Mouse (Mus musculus) liver, embryonic 15.5 days (tissue): Measurements from ENCODE around the gene Nrip2. TPM values are rescaled to one million over a fixed set of nuclear protein-coding genes. Genes with fewer than 3 reads are reported as not detected.

Source experiments
- ATAC-seq: fragments of 200-750 bp; cut with Nextera tagmentation; 2 replicates; pipeline ENCODE4 v1.8.0; 2017; ENCODE audit warnings: moderate number of reproducible peaks, mild to moderate bottlenecking, moderate library complexity; ENCODE audit not compliant: insufficient read depth
- H3K27ac ChIP-seq: fragments of 300-500 bp; sonication (generic); replicated peaks from 2 replicates; pipeline ENCODE4 v1.5.1; 2015; ENCODE audit warnings: mild to moderate bottlenecking, inconsistent platforms
- H3K27me3 ChIP-seq: fragments of 300-500 bp; sonication (generic); 2 replicates; pipeline ENCODE4 v1.6.1; 2015; ENCODE audit warnings: mild to moderate bottlenecking, inconsistent platforms
- H3K36me3 ChIP-seq: fragments of 300-500 bp; sonication (generic); replicated peaks from 2 replicates; pipeline ENCODE4 v1.6.1; 2015; ENCODE audit warnings: moderate library complexity, mild to moderate bottlenecking, inconsistent platforms
- H3K4me1 ChIP-seq: fragments of 300-500 bp; sonication (generic); replicated peaks from 2 replicates; pipeline ENCODE4 v1.6.1; 2015; ENCODE audit warnings: inconsistent platforms
- H3K4me2 ChIP-seq: fragments of 300-500 bp; sonication (generic); 2 replicates; pipeline ENCODE4 v1.6.1; 2015; ENCODE audit warnings: moderate library complexity, mild to moderate bottlenecking, inconsistent platforms
- H3K4me3 ChIP-seq: fragments of 300-500 bp; sonication (generic); replicated peaks from 2 replicates; pipeline ENCODE4 v1.5.1; 2015; ENCODE audit warnings: mild to moderate bottlenecking, inconsistent platforms
- H3K9ac ChIP-seq: fragments of 300-500 bp; sonication (generic); 2 replicates; pipeline ENCODE4 v1.6.1; 2015; ENCODE audit warnings: moderate library complexity, mild to moderate bottlenecking, inconsistent platforms
- H3K9me3 ChIP-seq: fragments of 300-500 bp; sonication (generic); replicated peaks from 2 replicates; pipeline ENCODE4 v1.6.1; 2016; ENCODE audit warnings: inconsistent platforms
- WGBS: fragments of 180-500 bp; shearing (Covaris S2); methylation state at CpG from one replicate; pipeline ENCODE4 v1.1.7; 2015; ENCODE audit warnings: mixed read lengths; ENCODE audit not compliant: insufficient replicate concordance; 5-methylcytosine and 5-hydroxymethylcytosine counted together
- polyA plus RNA-seq: library from polyadenylated mRNA; unstranded; fragments of >200 nt; fragmentation: Nextera tagmentation; extraction: Ambion mirVana; gene quantifications from 2 replicates; pipeline ENCODE4 v1.2.1, GENCODE M21; 2015

Nrip2 gene
- polyA plus RNA-seq, 1 experiment from 2014 or later: 2.1 TPM

- under 1% methylated on average over 10 of the region's 10 CpGs for WGBS
- Histone ChIP-seq H3K4me2 (peak overlapping the region; percentile 100), H3K9ac (peak overlapping the region; percentile 88)
Measured at GRCm38 (mm10) chr6:128437288-128437687, 38.2 kb downstream of the Nrip2 start.

DNA sequence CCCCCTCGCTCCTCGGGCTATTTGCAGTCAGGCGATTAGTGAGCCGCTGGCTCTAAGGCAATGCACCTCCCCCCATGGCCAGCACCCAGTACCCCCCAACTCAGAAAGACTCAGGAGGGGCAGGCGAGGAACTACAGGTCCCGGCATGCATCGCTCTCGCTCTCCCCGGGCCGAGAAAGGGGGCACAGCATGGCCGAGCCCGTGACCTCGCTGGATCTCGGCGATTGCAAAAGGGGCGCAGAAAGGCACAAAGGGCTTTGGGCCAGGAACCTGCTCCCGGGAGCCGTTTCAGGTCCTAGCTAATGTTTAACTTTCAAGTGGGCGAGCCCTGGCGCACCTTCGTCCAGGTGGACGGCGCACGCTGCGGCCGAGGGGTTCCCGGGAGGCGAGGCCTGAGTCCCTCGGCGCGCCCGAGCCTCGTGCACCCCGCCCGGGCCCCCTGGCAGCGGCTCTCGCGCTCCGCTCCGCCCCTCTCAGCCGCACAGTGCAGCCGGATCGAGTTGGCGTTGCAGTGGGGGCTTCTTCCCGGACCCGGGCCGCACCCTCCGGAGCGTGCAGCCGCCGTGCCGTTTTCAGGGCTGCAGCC lies 38.7 kb downstream of the Nrip2 start:
- Histone ChIP-seq H3K27me3 (no peaks in the 10 kb centered on the region), H3K9ac (peak overlapping the region; percentile 88), H3K4me2 (peak overlapping the region; percentile 100), H3K36me3 (peaks cover 37% of the 10 kb centered on the region), H3K4me3 (peak overlapping the region; percentile 90), H3K4me1 (peaks cover 53% of the 10 kb centered on the region), H3K27ac (peak overlapping the region; percentile 88), H3K9me3 (no peaks in the 10 kb centered on the region)
- peak; percentile 72 for ATAC-seq
- WGBS: under 1% methylated on average over 50 of the region's 52 CpGs

More at GRCm38 (mm10) chr6:128437288-128437687, 38.2 kb downstream of the Nrip2 start:
- H3K4me1 ChIP-seq: peaks cover 53% of the 10 kb centered on the region
- peak overlapping the region; percentile 90 for H3K4me3 ChIP-seq
- no peak for ATAC-seq
- no peaks in the 10 kb centered on the region for H3K9me3 ChIP-seq
- no peaks in the 10 kb centered on the region for H3K27me3 ChIP-seq
- H3K27ac ChIP-seq: peak overlapping the region; percentile 88
- H3K36me3 ChIP-seq: peaks cover 43% of the 10 kb centered on the region

DNA sequence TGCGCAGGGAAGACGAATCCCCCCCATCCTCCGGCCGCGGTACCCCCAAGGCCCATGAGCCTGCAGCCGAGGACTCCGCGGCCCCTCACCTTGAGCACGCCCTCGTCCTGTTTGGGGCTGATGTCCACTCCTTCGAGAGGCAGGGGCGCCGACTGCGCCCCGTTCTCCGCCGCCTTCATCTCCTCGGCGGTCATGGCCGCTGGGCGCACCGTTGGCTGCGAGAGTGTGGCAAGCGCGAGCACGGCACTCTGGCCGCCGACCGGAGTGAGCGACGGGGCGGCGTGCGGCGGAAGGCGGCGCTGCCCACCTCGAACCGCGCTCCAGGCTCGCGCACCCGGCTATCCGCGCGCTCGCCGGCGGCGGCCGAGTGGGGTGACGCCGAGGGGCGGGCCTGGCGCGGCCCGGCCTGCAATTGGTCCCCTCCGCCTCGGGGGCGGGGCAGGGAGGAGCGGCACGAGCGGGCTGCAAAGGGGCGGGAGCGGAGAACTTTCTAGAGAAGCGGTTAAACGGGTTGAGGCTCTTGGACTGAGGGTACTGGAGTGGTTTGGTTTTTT lies 39.3 kb downstream of the Nrip2 start, which contains the start of gene Fkbp4:
Gene Fkbp4 (minus strand): TSS at position 361 of the 554 bp plus-strand sequence.
- Histone ChIP-seq H3K9ac (peak within 1 kb of the TSS; percentile 88), H3K27ac (peak within 1 kb of the TSS; percentile 88), H3K36me3 (peaks cover 32% of the 10 kb centered on the region), H3K27me3 (no peaks in the 10 kb centered on the region), H3K4me1 (peaks cover 53% of the 10 kb centered on the region), H3K4me2 (peak within 1 kb of the TSS; percentile 100), H3K9me3 (no peaks in the 10 kb centered on the region), H3K4me3 (peak within 1 kb of the TSS; percentile 90)
- WGBS: under 1% methylated on average over 65 of the region's 67 CpGs
- peak; percentile 93 for ATAC-seq

- Histone ChIP-seq H3K4me1 (peaks cover 53% of the 10 kb centered on the region), H3K36me3 (peaks cover 26% of the 10 kb centered on the region), H3K4me3 (peak overlapping the region; percentile 90), H3K9me3 (no peaks in the 10 kb centered on the region), H3K4me2 (peak overlapping the region; percentile 100), H3K27me3 (no peaks in the 10 kb centered on the region), H3K27ac (peak overlapping the region; percentile 51; the same call in 1 of the 2 replicates), H3K9ac (peak overlapping the region; percentile 88)
- peak; percentile 41 for ATAC-seq
- WGBS: 18% methylated on average over 18 of the region's 18 CpGs
Measured at GRCm38 (mm10) chr6:128438871-128439341, 39.8 kb downstream of the Nrip2 start.

GRCm38 (mm10) chr6:128440238-128440637 lies 41.1 kb downstream of the Nrip2 start:
- 75% methylated on average over 2 of the region's 2 CpGs for WGBS

GRCm38 (mm10) chr6:128445761-128446535 lies 46.9 kb downstream of the Nrip2 start:
- Histone ChIP-seq H3K4me2 (peak overlapping the region; percentile 48), H3K4me1 (peaks cover 20% of the 10 kb centered on the region), H3K9me3 (no peaks in the 10 kb centered on the region), H3K27ac (no peak overlapping the region), H3K36me3 (no peaks in the 10 kb centered on the region), H3K9ac (no peak overlapping the region), H3K4me3 (peak overlapping the region; percentile 12), H3K27me3 (no peaks in the 10 kb centered on the region)
- WGBS: 15% methylated on average over 14 of the region's 14 CpGs
- 0 out of 2 replicates have a peak, but pooled peaks have one; percentile 27 for ATAC-seq

More at GRCm38 (mm10) chr6:128440238-128440637, 41.1 kb downstream of the Nrip2 start:
- Histone ChIP-seq H3K9me3 (no peaks in the 10 kb centered on the region), H3K36me3 (peaks cover 13% of the 10 kb centered on the region), H3K27me3 (no peaks in the 10 kb centered on the region), H3K27ac (0 out of 2 replicates have a peak overlapping the region, but pooled peaks have one; percentile 16), H3K9ac (no peak overlapping the region), H3K4me1 (peaks cover 57% of the 10 kb centered on the region), H3K4me3 (no peak overlapping the region), H3K4me2 (no peak overlapping the region)
- no peak for ATAC-seq

DNA sequence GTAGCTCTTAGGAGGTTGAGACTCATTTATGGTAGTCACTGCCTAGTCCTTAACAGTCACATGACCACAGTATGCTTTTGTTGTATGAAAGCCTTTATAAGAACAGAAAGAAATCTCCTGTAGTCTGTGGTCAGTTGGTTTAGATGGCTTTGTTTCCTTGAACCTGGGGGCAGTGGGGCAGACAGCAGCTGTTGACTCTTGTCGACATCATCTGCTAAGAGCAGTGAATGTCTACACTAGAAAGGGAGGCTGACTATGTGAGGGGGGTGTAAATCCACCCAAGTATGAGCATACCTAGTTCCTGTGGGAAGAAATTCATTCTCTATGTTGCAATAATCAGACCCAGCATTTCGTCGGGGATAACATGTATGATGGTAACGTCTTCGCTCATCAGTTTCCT lies 48.0 kb downstream of the Nrip2 start:
- WGBS: 72% methylated on average over 5 of the region's 5 CpGs
- Histone ChIP-seq H3K36me3 (no peaks in the 10 kb centered on the region), H3K9ac (no peak overlapping the region), H3K4me3 (no peak overlapping the region), H3K4me2 (no peak overlapping the region), H3K27me3 (no peaks in the 10 kb centered on the region), H3K27ac (no peak overlapping the region), H3K9me3 (no peaks in the 10 kb centered on the region), H3K4me1 (peaks cover 20% of the 10 kb centered on the region)
- no peak for ATAC-seq

DNA sequence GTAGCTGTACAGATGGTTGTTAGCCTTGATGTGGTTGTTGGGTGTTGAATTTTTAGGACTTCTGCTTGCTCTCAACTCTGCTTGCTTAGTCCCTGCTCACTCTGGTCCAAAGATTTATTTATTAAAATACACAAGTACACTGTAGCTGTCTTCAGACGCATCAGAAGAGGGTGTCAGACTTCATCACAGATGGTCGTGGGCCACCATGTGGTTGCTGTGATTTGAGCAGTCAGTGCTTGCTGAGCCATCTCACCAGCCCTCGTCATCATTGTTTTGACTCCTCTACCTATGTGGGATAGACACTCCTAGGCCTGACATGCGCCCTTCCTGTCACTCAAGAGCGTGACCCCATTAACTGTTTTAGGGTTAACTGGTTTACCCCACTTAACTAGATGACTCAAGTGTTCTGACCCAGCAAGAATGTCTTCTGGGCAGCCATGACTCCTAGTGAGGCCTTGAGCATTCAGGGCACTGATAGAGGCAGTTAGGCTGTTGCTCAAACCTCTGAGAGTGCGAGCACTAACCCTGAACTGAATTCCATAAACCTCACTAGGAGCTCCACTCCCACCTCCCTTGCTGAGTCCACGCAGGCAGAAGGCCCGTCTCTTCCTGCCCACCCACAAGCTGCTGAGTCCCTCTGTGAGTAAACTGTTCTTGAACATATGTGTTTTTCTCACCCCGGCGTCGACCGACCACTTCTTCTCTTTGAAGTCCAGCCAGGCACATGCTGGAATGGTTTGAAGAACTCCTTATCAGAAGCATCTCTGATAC lies 56.9 kb downstream of the Nrip2 start:
- Histone ChIP-seq H3K36me3 (no peaks in the 10 kb centered on the region), H3K4me2 (no peak overlapping the region), H3K27ac (no peak overlapping the region), H3K4me1 (no peaks in the 10 kb centered on the region), H3K4me3 (no peak overlapping the region), H3K9me3 (no peaks in the 10 kb centered on the region), H3K27me3 (no peaks in the 10 kb centered on the region), H3K9ac (no peak overlapping the region)
- 63% methylated on average over 12 of the region's 12 CpGs for WGBS
- ATAC-seq: no peak

- no peaks in the 10 kb centered on the region for H3K27me3 ChIP-seq
- no peaks in the 10 kb centered on the region for H3K9me3 ChIP-seq
Measured at GRCm38 (mm10) chr6:128457186-128457585, 58.1 kb downstream of the Nrip2 start.

GRCm38 (mm10) chr6:128460321-128460720 lies 61.2 kb downstream of the Nrip2 start:
- no peak overlapping the region for H3K27ac ChIP-seq
- H3K9me3 ChIP-seq: no peaks in the 10 kb centered on the region
- no peak overlapping the region for H3K4me2 ChIP-seq
- H3K9ac ChIP-seq: no peak overlapping the region
- H3K36me3 ChIP-seq: no peaks in the 10 kb centered on the region
- H3K4me1 ChIP-seq: no peaks in the 10 kb centered on the region
- ATAC-seq: no peak
- H3K4me3 ChIP-seq: no peak overlapping the region
- 33% methylated on average over 2 of the region's 2 CpGs for WGBS
- H3K27me3 ChIP-seq: no peaks in the 10 kb centered on the region

More at GRCm38 (mm10) chr6:128457186-128457585, 58.1 kb downstream of the Nrip2 start:
- Histone ChIP-seq H3K4me1 (no peaks in the 10 kb centered on the region), H3K36me3 (no peaks in the 10 kb centered on the region), H3K4me2 (no peak overlapping the region), H3K4me3 (no peak overlapping the region), H3K9ac (no peak overlapping the region), H3K27ac (no peak overlapping the region)
- WGBS: 63% methylated on average over 5 of the region's 5 CpGs
- ATAC-seq: no peak
